Mouse (Mus musculus): ENCODE measurements around the gene AA986860. TPM values are rescaled to one million over a fixed set of nuclear protein-coding genes. Genes with fewer than 3 reads are reported as not detected.

The AA986860 gene
- polyA plus RNA-seq, 1 experiment: 0.54 TPM

DNA sequence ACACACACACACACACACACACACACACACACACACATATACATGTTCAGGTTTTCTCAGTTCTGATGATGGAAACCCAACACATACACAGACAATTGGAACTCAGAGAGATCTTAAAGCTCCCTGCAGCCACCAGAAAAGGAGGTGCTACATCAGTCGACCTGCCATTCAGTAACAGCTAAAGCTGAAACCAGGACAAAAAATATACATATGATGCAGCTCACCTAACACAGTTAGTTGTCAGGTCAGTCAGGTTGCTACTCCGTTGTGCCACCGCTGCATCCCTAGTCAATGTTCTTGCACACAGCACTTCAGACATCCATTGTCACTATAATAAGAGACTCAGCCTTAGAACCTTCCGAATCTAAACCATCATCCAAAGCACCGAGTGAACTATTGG lies 13.2 kb downstream of the AA986860 start:
- no peaks in the 10 kb centered on the region for H3K27me3 ChIP-seq (ENCODE audit: control insufficient read depth, insufficient read depth, low read length)
- TF ChIP-seq POLR2A (IDR thresholded peaks at IDR 0.05; ENCODE audit: control insufficient read depth, extremely low read depth, insufficient read depth, low read length, poor library complexity): no peak
- TF ChIP-seq CTCF (IDR thresholded peaks at IDR 0.05; ENCODE audit: borderline replicate concordance, control insufficient read depth, extremely low read depth, insufficient read depth, low read length, poor library complexity): no peak
- no peak overlapping the region for H3K27ac ChIP-seq (ENCODE audit: control insufficient read depth, insufficient read depth, low read length)
- WGBS: 96% methylated on average over 5 of the region's 5 CpGs
- H3K4me3 ChIP-seq (ENCODE audit: control insufficient read depth, insufficient read depth, low read length): no peak overlapping the region
- H3K36me3 ChIP-seq (ENCODE audit: control insufficient read depth, insufficient read depth, low read length): no peaks in the 10 kb centered on the region
- DNase-seq: no peak
- H3K4me1 ChIP-seq (replicated peaks; ENCODE audit: control insufficient read depth, insufficient read depth, low read length): peaks cover 18% of the 10 kb centered on the region

DNA sequence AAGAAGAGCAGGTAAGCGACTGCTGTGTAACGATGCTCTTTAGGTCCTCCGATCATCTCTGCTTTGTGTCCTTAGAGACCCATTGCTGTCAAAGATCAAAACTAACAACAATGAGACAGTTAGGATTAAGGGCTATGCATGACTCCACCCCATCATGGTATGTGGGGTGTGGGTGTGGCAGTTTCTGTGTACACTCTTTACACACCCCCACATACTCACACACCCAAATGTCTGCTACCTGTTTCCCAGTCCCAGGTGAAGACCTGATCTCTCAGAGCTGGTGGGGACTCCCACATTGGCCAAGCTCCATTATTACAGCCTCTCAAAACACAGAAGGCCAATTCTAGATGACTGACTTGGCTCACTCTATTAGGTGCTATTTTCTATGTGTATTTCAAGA lies 13.8 kb downstream of the AA986860 start:
- 99% methylated on average over 3 of the region's 3 CpGs for WGBS
- no peak for DNase-seq
- no peaks in the 10 kb centered on the region for H3K27me3 ChIP-seq (ENCODE audit: control insufficient read depth, insufficient read depth, low read length)
- H3K4me1 ChIP-seq (replicated peaks; ENCODE audit: control insufficient read depth, insufficient read depth, low read length): peaks cover 17% of the 10 kb centered on the region
- no peak for TF ChIP-seq POLR2A (IDR thresholded peaks at IDR 0.05; ENCODE audit: control insufficient read depth, extremely low read depth, insufficient read depth, low read length, poor library complexity)
- TF ChIP-seq CTCF (IDR thresholded peaks at IDR 0.05; ENCODE audit: borderline replicate concordance, control insufficient read depth, extremely low read depth, insufficient read depth, low read length, poor library complexity): no peak
- H3K4me3 ChIP-seq (ENCODE audit: control insufficient read depth, insufficient read depth, low read length): no peak overlapping the region
- H3K27ac ChIP-seq (ENCODE audit: control insufficient read depth, insufficient read depth, low read length): no peak overlapping the region
- no peaks in the 10 kb centered on the region for H3K36me3 ChIP-seq (ENCODE audit: control insufficient read depth, insufficient read depth, low read length)

DNA sequence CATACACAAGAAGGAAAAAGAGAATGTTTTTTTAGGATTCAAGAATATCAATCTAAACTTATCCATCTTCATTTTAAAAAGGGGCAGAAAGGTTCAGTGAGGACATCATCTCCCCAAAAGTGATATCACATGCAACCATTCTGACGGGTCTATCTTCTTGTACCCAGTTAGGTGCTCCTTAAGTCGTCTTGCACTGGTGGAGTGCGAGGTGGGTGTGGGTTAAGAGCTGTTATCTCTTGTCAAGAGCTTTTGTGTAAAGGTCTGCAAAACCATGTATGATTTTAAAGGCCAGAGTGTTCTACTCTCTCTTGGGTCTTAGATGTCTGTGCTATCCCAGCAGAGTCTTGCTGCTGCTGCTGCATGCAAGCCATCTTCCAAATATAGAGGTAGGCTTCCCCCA lies 15.0 kb downstream of the AA986860 start:
- TF ChIP-seq POLR2A (IDR thresholded peaks at IDR 0.05; ENCODE audit: control insufficient read depth, extremely low read depth, insufficient read depth, low read length, poor library complexity) (no peak), CTCF (IDR thresholded peaks at IDR 0.05; ENCODE audit: borderline replicate concordance, control insufficient read depth, extremely low read depth, insufficient read depth, low read length, poor library complexity) (no peak)

DNA sequence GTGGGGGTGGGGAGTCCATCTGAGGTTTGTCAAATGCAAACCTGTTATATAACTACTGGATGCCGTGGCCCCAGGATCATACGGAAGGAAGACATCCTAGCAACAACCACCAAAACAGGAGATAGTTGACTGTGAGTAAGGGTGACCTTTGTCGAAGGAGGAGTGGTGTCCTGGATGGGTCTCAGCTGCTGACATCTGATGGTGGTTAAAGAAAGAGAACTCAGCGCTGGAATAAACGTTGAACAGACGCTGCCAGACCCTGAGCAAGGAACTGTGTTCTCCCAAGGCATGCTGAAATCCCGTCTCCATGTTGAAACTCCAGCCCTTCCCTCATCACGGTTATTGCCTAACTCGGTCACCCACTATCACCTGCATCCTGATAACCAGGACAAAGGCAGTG lies 27.9 kb downstream of the AA986860 start:
- no peaks in the 10 kb centered on the region for H3K27me3 ChIP-seq (ENCODE audit: control insufficient read depth, insufficient read depth, low read length)

More for the DNA sequence above, 15.0 kb downstream of the AA986860 start:
- no peaks in the 10 kb centered on the region for H3K36me3 ChIP-seq (ENCODE audit: control insufficient read depth, insufficient read depth, low read length)
- H3K4me3 ChIP-seq (ENCODE audit: control insufficient read depth, insufficient read depth, low read length): no peak overlapping the region
- no peaks in the 10 kb centered on the region for H3K27me3 ChIP-seq (ENCODE audit: control insufficient read depth, insufficient read depth, low read length)
- peaks cover 9% of the 10 kb centered on the region for H3K4me1 ChIP-seq (replicated peaks; ENCODE audit: control insufficient read depth, insufficient read depth, low read length)
- H3K27ac ChIP-seq (ENCODE audit: control insufficient read depth, insufficient read depth, low read length): no peak overlapping the region
- no peak for DNase-seq
- WGBS: 94% methylated on average over 3 of the region's 3 CpGs

DNA sequence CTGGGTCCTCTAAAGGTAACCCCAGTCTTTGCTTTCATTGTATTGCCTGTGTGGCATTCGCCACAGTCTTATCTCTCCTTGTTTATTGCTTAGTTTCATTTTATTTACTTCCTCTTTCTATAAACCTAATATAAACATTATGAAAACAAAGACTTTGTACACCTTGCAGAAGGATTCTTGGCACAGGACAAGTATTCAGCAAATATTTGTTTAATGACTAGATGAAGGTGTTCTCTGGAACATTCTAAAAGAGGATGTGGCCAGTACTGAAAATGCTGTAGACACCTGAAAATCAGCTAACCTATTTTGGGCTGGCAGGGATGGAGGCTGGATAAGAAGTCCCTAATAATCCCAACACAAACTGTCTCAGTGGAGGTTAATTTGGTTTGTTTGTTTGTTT lies 29.8 kb downstream of the AA986860 start:
- 89% methylated on average over 1 of the region's 1 CpGs for WGBS
- H3K4me3 ChIP-seq (ENCODE audit: control insufficient read depth, insufficient read depth, low read length): no peak overlapping the region
- H3K36me3 ChIP-seq (ENCODE audit: control insufficient read depth, insufficient read depth, low read length): no peaks in the 10 kb centered on the region
- no peaks in the 10 kb centered on the region for H3K27me3 ChIP-seq (ENCODE audit: control insufficient read depth, insufficient read depth, low read length)
- TF ChIP-seq CTCF (IDR thresholded peaks at IDR 0.05; ENCODE audit: borderline replicate concordance, control insufficient read depth, extremely low read depth, insufficient read depth, low read length, poor library complexity): no peak
- no peak for TF ChIP-seq POLR2A (IDR thresholded peaks at IDR 0.05; ENCODE audit: control insufficient read depth, extremely low read depth, insufficient read depth, low read length, poor library complexity)
- H3K27ac ChIP-seq (ENCODE audit: control insufficient read depth, insufficient read depth, low read length): no peak overlapping the region
- peaks cover 5% of the 10 kb centered on the region; the same call in 1 of the 2 replicates for H3K4me1 ChIP-seq (replicated peaks; ENCODE audit: control insufficient read depth, insufficient read depth, low read length)
- no peak for DNase-seq

More for the DNA sequence above, 27.9 kb downstream of the AA986860 start:
- WGBS: 89% methylated on average over 9 of the region's 9 CpGs
- TF ChIP-seq CTCF (IDR thresholded peaks at IDR 0.05; ENCODE audit: borderline replicate concordance, control insufficient read depth, extremely low read depth, insufficient read depth, low read length, poor library complexity) (no peak), POLR2A (IDR thresholded peaks at IDR 0.05; ENCODE audit: control insufficient read depth, extremely low read depth, insufficient read depth, low read length, poor library complexity) (no peak)
- Histone ChIP-seq H3K36me3 (ENCODE audit: control insufficient read depth, insufficient read depth, low read length) (no peaks in the 10 kb centered on the region), H3K4me1 (replicated peaks; ENCODE audit: control insufficient read depth, insufficient read depth, low read length) (peaks cover 5% of the 10 kb centered on the region; the same call in 1 of the 2 replicates), H3K4me3 (ENCODE audit: control insufficient read depth, insufficient read depth, low read length) (no peak overlapping the region), H3K27ac (ENCODE audit: control insufficient read depth, insufficient read depth, low read length) (no peak overlapping the region)
- no peak for DNase-seq

DNA sequence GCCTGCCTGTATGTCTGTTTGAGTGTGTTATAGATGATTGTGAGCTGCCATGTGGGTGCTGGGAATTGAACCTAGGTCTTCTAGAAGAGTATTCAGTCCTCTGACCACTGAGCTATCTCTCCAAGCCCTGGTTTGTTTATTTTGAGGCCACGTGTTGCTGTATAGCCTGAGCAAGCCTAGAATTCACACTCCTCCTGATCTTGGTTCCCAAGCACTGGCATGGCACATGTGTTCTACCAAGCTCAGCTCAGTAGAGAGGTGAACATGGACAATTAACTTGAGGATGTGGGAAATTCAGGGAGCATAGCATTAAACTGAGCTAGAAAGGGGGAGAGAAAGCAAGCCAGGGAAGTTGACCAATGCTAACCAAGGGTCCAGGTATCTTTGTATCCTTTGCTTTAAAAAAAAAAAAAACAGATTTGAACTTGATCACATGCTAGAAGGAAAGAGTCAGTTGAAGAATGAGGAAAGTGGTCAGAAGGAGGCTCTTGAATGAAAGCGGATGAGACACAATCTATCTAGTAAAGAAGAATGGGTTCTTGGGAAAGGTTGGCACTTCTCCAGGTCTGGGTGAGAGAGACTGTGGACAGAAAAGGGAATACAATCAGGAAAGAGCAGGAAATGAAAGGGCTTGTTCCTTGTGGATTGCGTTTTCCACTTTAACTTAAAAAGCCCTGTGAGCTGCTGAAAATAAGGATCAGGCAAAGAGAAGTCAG lies 30.4 kb downstream of the AA986860 start:
- peaks cover 5% of the 10 kb centered on the region; the same call in 1 of the 2 replicates for H3K4me1 ChIP-seq (replicated peaks; ENCODE audit: control insufficient read depth, insufficient read depth, low read length)
- no peak for DNase-seq
- no peaks in the 10 kb centered on the region for H3K27me3 ChIP-seq (ENCODE audit: control insufficient read depth, insufficient read depth, low read length)
- no peak overlapping the region for H3K4me3 ChIP-seq (ENCODE audit: control insufficient read depth, insufficient read depth, low read length)
- TF ChIP-seq POLR2A (IDR thresholded peaks at IDR 0.05; ENCODE audit: control insufficient read depth, extremely low read depth, insufficient read depth, low read length, poor library complexity) (no peak), CTCF (IDR thresholded peaks at IDR 0.05; ENCODE audit: borderline replicate concordance, control insufficient read depth, extremely low read depth, insufficient read depth, low read length, poor library complexity) (no peak)
- no peak overlapping the region for H3K27ac ChIP-seq (ENCODE audit: control insufficient read depth, insufficient read depth, low read length)
- no peaks in the 10 kb centered on the region for H3K36me3 ChIP-seq (ENCODE audit: control insufficient read depth, insufficient read depth, low read length)
- WGBS: 97% methylated on average over 3 of the region's 3 CpGs
